Mouse (Mus musculus): ENCODE measurements around the gene Inafm1. TPM values are rescaled to one million over a fixed set of nuclear protein-coding genes. Genes with fewer than 3 reads are reported as not detected.

Inafm1 gene
- polyA plus RNA-seq (2015; fragmentation: Nextera tagmentation; extraction: Ambion mirVana) = 14.6 and 17.1 TPM in 2 replicates

GRCm38 (mm10) chr7:16273081-16273765 is at the start of gene Inafm1:
Gene Inafm1, minus strand, starts transcription at chr7:16273617.

DNA sequence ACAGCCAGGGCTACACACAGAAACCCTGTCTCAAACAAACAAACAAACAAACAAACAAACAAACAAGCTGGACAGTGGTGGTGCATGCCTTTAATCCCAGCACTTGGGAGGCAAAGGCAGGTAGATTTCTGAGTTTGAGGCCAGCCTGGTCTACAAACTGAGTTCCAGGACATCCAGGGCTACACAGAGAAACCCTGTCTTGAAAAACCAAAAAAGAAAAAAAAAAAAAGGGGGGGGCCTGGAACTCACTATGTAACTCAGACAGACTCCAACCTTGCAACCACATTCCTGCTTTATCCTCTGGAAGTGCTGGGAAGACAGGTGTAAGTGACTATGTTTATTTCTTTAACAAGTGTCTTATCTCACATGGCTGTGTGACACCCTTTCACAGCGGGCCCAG is 34.7 kb upstream of the Inafm1 start, which contains the start of gene Bbc3:
Gene Bbc3 (plus strand): TSS at position 301 of the 400 bp plus-strand sequence.

GRCm38 (mm10) chr7:16286026-16286961 is 12.9 kb upstream of the Inafm1 start, which contains the start of gene Ccdc9:
Gene Ccdc9, minus strand, starts transcription at chr7:16286795.

DNA sequence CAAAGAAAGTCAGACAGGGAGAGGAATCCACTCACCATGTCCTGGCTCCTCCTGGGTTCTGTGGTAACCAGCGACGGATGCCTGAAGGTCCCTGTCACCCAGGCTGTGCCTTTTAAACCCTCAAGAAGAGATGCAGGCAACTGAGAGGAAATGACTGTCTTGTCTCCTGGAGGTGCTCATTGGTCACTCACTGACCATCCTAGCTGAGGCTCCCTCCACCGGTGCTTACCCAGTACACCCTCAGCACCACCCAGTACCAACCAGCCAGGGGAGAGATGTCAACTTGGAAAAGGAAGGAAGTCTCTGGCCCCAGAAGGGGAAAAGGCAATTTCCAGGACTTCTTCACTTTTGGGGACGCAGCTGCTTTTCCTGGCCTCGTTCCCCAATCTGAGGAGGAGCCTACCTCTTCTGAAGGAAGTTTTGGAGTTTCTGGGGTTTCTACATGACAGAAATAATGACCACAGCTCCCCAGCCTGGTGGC is 14.3 kb downstream of the Inafm1 start, which contains the start of gene C5ar1:
Gene C5ar1 (minus strand): TSS at position 431 of the 481 bp plus-strand sequence.

GRCm38 (mm10) chr7:16244067-16244466 is 29.4 kb downstream of the Inafm1 start, which contains the start of gene C5ar2:
Gene C5ar2, minus strand, starts transcription at chr7:16244154.

Other genes with a start within 250 kb of the Inafm1 start
- gene Bicra, start 225.7 kb downstream of the Inafm1 start, polyA plus RNA-seq (2015; fragmentation: Nextera tagmentation; extraction: Ambion mirVana) = 3.5 TPM in 2 replicates
- gene Zfp541, start 211.8 kb downstream of the Inafm1 start, polyA plus RNA-seq (2015; fragmentation: Nextera tagmentation; extraction: Ambion mirVana) = 0.05 TPM in 1 of 2 replicates, not detected in the other
- gene Napa, start 175.2 kb downstream of the Inafm1 start, polyA plus RNA-seq (2015; fragmentation: Nextera tagmentation; extraction: Ambion mirVana) = 167 and 170 TPM in 2 replicates
- gene Kptn, start 153.7 kb downstream of the Inafm1 start, polyA plus RNA-seq (2015; fragmentation: Nextera tagmentation; extraction: Ambion mirVana) = 21.2 and 23.3 TPM in 2 replicates
- 0.21 and 0.25 TPM in 2 replicates for gene Slc8a2, start 143.8 kb downstream of the Inafm1 start, polyA plus RNA-seq (2015; fragmentation: Nextera tagmentation; extraction: Ambion mirVana)
- gene Meis3, start 98.5 kb downstream of the Inafm1 start, polyA plus RNA-seq (2015; fragmentation: Nextera tagmentation; extraction: Ambion mirVana) = 21.0 and 23.5 TPM in 2 replicates
- 6.5 and 8.6 TPM in 2 replicates for gene Dhx34, start 51.6 kb downstream of the Inafm1 start, polyA plus RNA-seq (2015; fragmentation: Nextera tagmentation; extraction: Ambion mirVana)
- gene C5ar2, start 29.5 kb downstream of the Inafm1 start, polyA plus RNA-seq (2015; fragmentation: Nextera tagmentation; extraction: Ambion mirVana) = 0.46 and 0.77 TPM in 2 replicates
- gene C5ar1, start 14.1 kb downstream of the Inafm1 start, polyA plus RNA-seq (2015; fragmentation: Nextera tagmentation; extraction: Ambion mirVana) = 14.5 and 29.6 TPM in 2 replicates
- 8.4 and 9.7 TPM in 2 replicates for gene Ccdc9, start 13.2 kb upstream of the Inafm1 start, polyA plus RNA-seq (2015; fragmentation: Nextera tagmentation; extraction: Ambion mirVana)
- 3.0 and 3.7 TPM in 2 replicates for gene Bbc3, start 34.8 kb upstream of the Inafm1 start, polyA plus RNA-seq (2015; fragmentation: Nextera tagmentation; extraction: Ambion mirVana)
- 145 and 166 TPM in 2 replicates for gene Sae1, start 114.2 kb upstream of the Inafm1 start, polyA plus RNA-seq (2015; fragmentation: Nextera tagmentation; extraction: Ambion mirVana)
- 6.7 and 7.0 TPM in 2 replicates for gene Zc3h4, start 127.3 kb upstream of the Inafm1 start, polyA plus RNA-seq (2015; fragmentation: Nextera tagmentation; extraction: Ambion mirVana)
- gene Tmem160, start 179.2 kb upstream of the Inafm1 start, polyA plus RNA-seq (2015; fragmentation: Nextera tagmentation; extraction: Ambion mirVana) = 76.6 and 78.8 TPM in 2 replicates
- 0.17 and 0.27 TPM in 2 replicates for gene Npas1, start 204.1 kb upstream of the Inafm1 start, polyA plus RNA-seq (2015; fragmentation: Nextera tagmentation; extraction: Ambion mirVana)